Mouse (Mus musculus) neural tube, embryonic 11.5 days (tissue): ENCODE measurements around the gene Clec4a2. TPM values are rescaled to one million over a fixed set of nuclear protein-coding genes. Genes with fewer than 3 reads are reported as not detected.
"Not testable (repeated sequence)": the region's sequence is repeated elsewhere in the genome, so short reads cannot be mapped to it uniquely, and the experiment has no call there.

Experiments
- ATAC-seq: fragments of 200-750 bp; cut with Nextera tagmentation; 2 replicates; pipeline ENCODE4 v1.8.0; 2017; ENCODE audit warnings: moderate number of reproducible peaks, mild to moderate bottlenecking, moderate TSS enrichment, moderate library complexity; ENCODE audit not compliant: insufficient read depth, low FRiP score, low TSS enrichment
- DNase-seq: peaks from one replicate; pipeline ENCODE4 v3.0.0-alpha.2; 2015; ENCODE audit warnings: low spot score
- H3K27ac ChIP-seq: fragments of 300-500 bp; sonication (generic); 2 replicates; pipeline ENCODE4 v1.5.1; 2014; ENCODE audit warnings: low read depth, mild to moderate bottlenecking, low read length
- H3K27me3 ChIP-seq: fragments of 300-500 bp; sonication (generic); 2 replicates; pipeline ENCODE4 v1.6.1; 2014; ENCODE audit warnings: mild to moderate bottlenecking, low read length, mixed read lengths; ENCODE audit not compliant: control insufficient read depth, insufficient read depth
- H3K36me3 ChIP-seq: fragments of 300-500 bp; sonication (generic); 2 replicates; pipeline ENCODE4 v1.6.1; 2014; ENCODE audit warnings: mild to moderate bottlenecking, low read length, moderate library complexity, mixed read lengths; ENCODE audit not compliant: control insufficient read depth, insufficient read depth
- H3K4me1 ChIP-seq: fragments of 300-500 bp; sonication (generic); 2 replicates; pipeline ENCODE4 v1.6.1; 2014; ENCODE audit warnings: low read length, mixed read lengths; ENCODE audit not compliant: control insufficient read depth, insufficient read depth
- H3K4me2 ChIP-seq: fragments of 300-500 bp; sonication (generic); 2 replicates; pipeline ENCODE4 v1.6.1; 2014; ENCODE audit warnings: low read depth, mild to moderate bottlenecking, moderate library complexity
- H3K4me3 ChIP-seq: fragments of 300-500 bp; sonication (generic); 2 replicates; pipeline ENCODE4 v1.5.1; 2014; ENCODE audit warnings: low read depth, low read length
- H3K9ac ChIP-seq: fragments of 300-500 bp; sonication (generic); 2 replicates; pipeline ENCODE4 v1.6.1; 2014; ENCODE audit warnings: mild to moderate bottlenecking, low read length
- H3K9me3 ChIP-seq: fragments of 300-500 bp; sonication (generic); 2 replicates; pipeline ENCODE4 v1.6.1; 2016; ENCODE audit warnings: low read length; ENCODE audit not compliant: control insufficient read depth
- WGBS: fragments of 180-500 bp; shearing (Covaris S2); extraction: QIAGEN DNeasy Blood & Tissue Kit; methylation state at CpG from one replicate; pipeline ENCODE4 v1.1.7; 2014; 5-methylcytosine and 5-hydroxymethylcytosine counted together
- polyA plus RNA-seq: library from polyadenylated mRNA; unstranded; fragments of >200 nt; fragmentation: Nextera tagmentation; extraction: Ambion mirVana; gene quantifications from 2 replicates; pipeline ENCODE4 v1.2.1, GENCODE M21; 2014

Gene Clec4a2
- polyA plus RNA-seq, 1 experiment from 2014 or later, result 0.99 TPM

- WGBS, result 76% methylated on average over 2 of the region's 2 CpGs
- not testable (repeated sequence) for ATAC-seq
Observed at GRCm38 (mm10) chr6:123184862-123185261, 78.6 kb downstream of the Clec4a2 start.

More at GRCm38 (mm10) chr6:123184862-123185261, 78.6 kb downstream of the Clec4a2 start:
- not testable (repeated sequence) for H3K9me3 ChIP-seq, H3K36me3 ChIP-seq, H3K27ac ChIP-seq, DNase-seq, H3K4me3 ChIP-seq, H3K27me3 ChIP-seq, H3K9ac ChIP-seq, H3K4me1 ChIP-seq, H3K4me2 ChIP-seq

Other genes starting within 250 kb of the Clec4a2 start
- gene Necap1, start 232.0 kb upstream of the Clec4a2 start, polyA plus RNA-seq, result 76.4 and 80.7 TPM in 2 replicates
- gene Clec4a1, start 184.6 kb upstream of the Clec4a2 start, polyA plus RNA-seq, result 0.70 and 0.72 TPM in 2 replicates
- gene Clec4a3, start 153.9 kb upstream of the Clec4a2 start, polyA plus RNA-seq, result 0.40 and 0.62 TPM in 2 replicates
- not detected in 2 replicates for gene Clec4a4, start 116.1 kb upstream of the Clec4a2 start, polyA plus RNA-seq
- gene Clec4b1, start 56.5 kb upstream of the Clec4a2 start, polyA plus RNA-seq, result not detected in 2 replicates
- gene Clec4b2, start 66.5 kb downstream of the Clec4a2 start, polyA plus RNA-seq, result not detected in 2 replicates
- gene Clec4n, start 123.4 kb downstream of the Clec4a2 start, polyA plus RNA-seq, result not detected in 2 replicates
- gene Clec4d, start 155.7 kb downstream of the Clec4a2 start, polyA plus RNA-seq, result 0.27 TPM in 1 of 2 replicates, not detected in the other
- gene Clec4e, start 183.4 kb downstream of the Clec4a2 start, polyA plus RNA-seq, result not detected in 2 replicates
- gene Vmn2r19, start 201.9 kb downstream of the Clec4a2 start, polyA plus RNA-seq, result not detected in 2 replicates